Mouse (Mus musculus): ENCODE results near the gene Arfgap1.

DNA sequence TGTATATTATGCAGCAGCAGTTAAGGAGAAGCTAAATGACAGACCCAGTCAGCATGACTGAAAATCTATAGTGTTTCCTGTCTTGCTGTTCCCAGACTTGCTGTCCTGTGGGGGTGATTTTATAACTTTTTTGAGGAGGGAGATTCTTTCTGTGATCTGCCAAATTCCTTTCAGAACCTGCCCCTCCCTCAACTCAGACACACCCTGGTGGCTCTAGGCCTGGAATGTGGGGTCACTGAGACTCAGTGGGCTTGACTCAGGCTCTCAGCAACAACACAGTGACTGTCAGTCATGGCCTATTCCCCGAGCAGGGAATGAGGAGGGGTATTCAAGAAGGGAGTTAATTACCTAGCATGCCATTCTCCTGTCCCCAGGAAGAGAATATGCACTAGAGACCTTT is 17.1 kb upstream of the Arfgap1 start:
- TF ChIP-seq CTCF (IDR thresholded peaks at IDR 0.05; ENCODE audit: extremely low read depth, insufficient read length, insufficient replicate concordance, low read depth, low read length) (no peak), POLR2A (IDR thresholded peaks at IDR 0.05; ENCODE audit: low read depth, low read length) (no peak)

Data from small intestine, adult 2 months (tissue).